Mouse (Mus musculus): ENCODE results near the gene Dedd2.

GRCm38 (mm10) chr7:25249314-25250140 lies 29.1 kb upstream of the Dedd2 start:
- TF ChIP-seq CTCF (conservative IDR thresholded peaks at IDR 0.05; ENCODE audit: low read length) (no peak), NANOG (IDR thresholded peaks at IDR 0.05; ENCODE audit: borderline replicate concordance, low read length) (no peak)
